Comparison of ENCODE assay signal across 35 mouse cellular contexts in the genomic region with DNA sequence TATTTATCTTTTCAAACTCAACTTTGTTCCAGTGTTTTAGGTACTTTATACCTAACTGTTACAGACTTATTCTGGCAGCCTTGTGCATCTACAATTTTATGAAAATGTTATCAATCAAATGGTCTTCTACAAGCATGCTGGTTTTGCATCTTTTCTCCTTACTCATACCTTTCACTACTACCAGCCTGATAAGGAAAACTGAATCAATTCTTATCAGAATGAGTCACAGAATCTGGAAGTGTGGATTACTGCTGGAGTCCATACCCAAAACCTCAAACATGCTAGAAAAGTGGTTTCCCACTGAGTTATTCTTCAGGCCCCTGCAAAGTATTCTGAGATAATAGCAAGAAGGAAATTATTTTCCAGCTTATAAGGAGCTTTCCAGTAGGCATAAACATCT.
"Had no signal": no experiment of that assay in that cellular context is flagged by ENCODE, and none has a peak within 500 bp of the region (broad histone marks: within the 10 kb centered on the region; RNA-seq: fewer than 3 reads in every experiment).

No protein-coding gene starts in this region.

- ATAC-seq: hindbrain, embryonic 16.5 days; hindbrain, postnatal 0 days; inflammation-experienced regulatory T-cells, adult 6 months; intestine, embryonic 15.5 days; intestine, embryonic 16.5 days; intestine, postnatal 0 days had no signal

- H3K4me3 ChIP-seq: heart, embryonic 10.5 days; heart, embryonic 12.5 days; heart, embryonic 13.5 days; heart, embryonic 15.5 days; hindbrain, embryonic 10.5 days; hindbrain, embryonic 12.5 days; hindbrain, embryonic 15.5 days; intestine, embryonic 15.5 days; kidney, embryonic 15.5 days; layer of hippocampus, adult 2 months; left cerebral cortex, adult 2 months had no signal

- H3K36me3 ChIP-seq: heart, embryonic 10.5 days; heart, embryonic 12.5 days; heart, embryonic 13.5 days; heart, embryonic 15.5 days; hindbrain, embryonic 10.5 days; hindbrain, embryonic 12.5 days; hindbrain, embryonic 15.5 days; intestine, embryonic 15.5 days; kidney, embryonic 15.5 days had no signal

- H3K9ac ChIP-seq: heart, embryonic 12.5 days; heart, embryonic 13.5 days; heart, embryonic 15.5 days; hindbrain, embryonic 12.5 days; hindbrain, embryonic 14.5 days; hindbrain, embryonic 15.5 days; intestine, embryonic 15.5 days; kidney, embryonic 15.5 days had no signal

- H3K4me1 ChIP-seq: heart, embryonic 12.5 days; heart, embryonic 15.5 days; hindbrain, embryonic 10.5 days; hindbrain, embryonic 12.5 days; hindbrain, embryonic 15.5 days; intestine, embryonic 15.5 days; kidney, embryonic 15.5 days had no signal

- H3K4me2 ChIP-seq: heart, embryonic 11.5 days; heart, embryonic 12.5 days; heart, embryonic 13.5 days; heart, embryonic 15.5 days; hindbrain, embryonic 12.5 days; hindbrain, embryonic 14.5 days; hindbrain, embryonic 15.5 days; intestine, embryonic 15.5 days; kidney, embryonic 15.5 days had no signal

- DNase-seq: heart, postnatal 10 days; heart, postnatal 14 days; heart, postnatal 36 days; heart, postnatal 4 days; kidney, adult 11 months; kidney, adult 18-20 months; kidney, adult 2 months; kidney, adult 8-10 months; kidney, adult 9 months; kidney, postnatal 10 days; kidney, postnatal 14 days; kidney, postnatal 25 days; kidney, postnatal 36 days; kidney, postnatal 4 days; layer of hippocampus, adult 9-11 months; layer of hippocampus, postnatal 36 days had no signal

- H3K9me3 ChIP-seq: heart, embryonic 10.5 days; heart, embryonic 12.5 days; heart, embryonic 13.5 days; heart, embryonic 15.5 days; hindbrain, embryonic 10.5 days; hindbrain, embryonic 12.5 days; hindbrain, embryonic 15.5 days; intestine, embryonic 15.5 days; kidney, embryonic 15.5 days had no signal

- H3K27me3 ChIP-seq: heart, embryonic 12.5 days; heart, embryonic 13.5 days; heart, embryonic 15.5 days; hindbrain, embryonic 12.5 days; hindbrain, embryonic 15.5 days; intestine, embryonic 15.5 days; kidney, embryonic 15.5 days had no signal

- H3K27ac ChIP-seq: heart, embryonic 10.5 days; heart, embryonic 13.5 days; heart, embryonic 15.5 days; hindbrain, embryonic 10.5 days; hindbrain, embryonic 12.5 days; hindbrain, embryonic 14.5 days; hindbrain, embryonic 15.5 days; hindbrain, postnatal 0 days; intestine, embryonic 15.5 days; kidney, embryonic 15.5 days; kidney, postnatal 0 days; layer of hippocampus, adult 2 months; left cerebral cortex, adult 2 months had no signal
